Mouse (Mus musculus): ENCODE measurements at regions not wholly inside any gene's neighbourhood (a gene's known extent, or its start where the extent isn't known, plus 50 kb on each side); places are given as distances from the start of the nearest gene placed in this dataset.
"Not testable (repeated sequence)": the region's sequence is repeated elsewhere in the genome, so short reads cannot be mapped to it uniquely, and the experiment has no call there.

GRCm38 (mm10) chr8:37159481-37159880, 166.1 kb downstream of the AI429214 start:
- DNase-seq (ENCODE audit: low spot score) (peak; percentile 41), ATAC-seq (replicated peaks; ENCODE audit: low FRiP score) (no peak)
- Histone ChIP-seq H3K27me3 (replicated peaks; ENCODE audit: control insufficient read depth, insufficient read depth, low read length) (no peaks in the 10 kb centered on the region), H3K9me3 (ENCODE audit: control insufficient read depth, low read length) (no peaks in the 10 kb centered on the region), H3K4me1 (replicated peaks; ENCODE audit: control insufficient read depth, insufficient read depth, low read length) (no peaks in the 10 kb centered on the region), H3K4me3 (ENCODE audit: low read depth, low read length) (no peak overlapping the region), H3K36me3 (ENCODE audit: control insufficient read depth, insufficient read depth, low read length) (no peaks in the 10 kb centered on the region), H3K4me2 (no peak overlapping the region), H3K27ac (ENCODE audit: low read depth, low read length) (no peak overlapping the region), H3K9ac (ENCODE audit: low read depth, low read length) (no peak overlapping the region)
- 6% methylated on average over 9 of the region's 9 CpGs for WGBS

DNA sequence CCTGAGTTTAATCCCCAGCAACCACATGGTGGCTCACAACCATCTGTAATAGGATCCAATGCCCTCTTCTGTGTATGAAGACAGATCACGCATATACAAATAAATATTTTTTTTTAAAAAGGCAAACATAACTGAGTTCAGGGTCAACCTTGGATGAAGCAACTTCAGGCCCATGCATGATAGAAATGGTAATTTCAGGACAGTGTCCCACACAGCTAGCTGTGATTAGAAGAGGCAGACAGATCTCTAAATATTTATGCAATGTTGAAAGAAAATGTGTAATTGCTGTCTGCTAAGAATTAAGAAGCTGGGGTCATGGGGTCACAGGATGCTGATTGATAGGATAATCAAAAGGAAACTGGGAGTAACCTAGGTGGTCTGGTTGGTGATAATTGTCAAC, 203.5 kb downstream of the AI429214 start:
- ATAC-seq (replicated peaks; ENCODE audit: low FRiP score) (no peak), DNase-seq (ENCODE audit: low spot score) (no peak)
- no peaks in the 10 kb centered on the region for H3K9me3 ChIP-seq (ENCODE audit: control insufficient read depth, low read length)
- no peak overlapping the region for H3K27ac ChIP-seq (ENCODE audit: low read depth, low read length)
- no peak overlapping the region for H3K9ac ChIP-seq (ENCODE audit: low read depth, low read length)
- no peak overlapping the region for H3K4me3 ChIP-seq (ENCODE audit: low read depth, low read length)
- WGBS = 75% methylated on average over 1 of the region's 1 CpGs
- H3K36me3 ChIP-seq (ENCODE audit: control insufficient read depth, insufficient read depth, low read length) = no peaks in the 10 kb centered on the region
- no peaks in the 10 kb centered on the region for H3K27me3 ChIP-seq (replicated peaks; ENCODE audit: control insufficient read depth, insufficient read depth, low read length)
- no peaks in the 10 kb centered on the region for H3K4me1 ChIP-seq (replicated peaks; ENCODE audit: control insufficient read depth, insufficient read depth, low read length)
- H3K4me2 ChIP-seq = no peak overlapping the region

GRCm38 (mm10) chr8:37215894-37216293, 222.5 kb downstream of the AI429214 start:
- no peaks in the 10 kb centered on the region for H3K36me3 ChIP-seq (ENCODE audit: control insufficient read depth, insufficient read depth, low read length)
- no peak overlapping the region for H3K27ac ChIP-seq (ENCODE audit: low read depth, low read length)
- H3K4me2 ChIP-seq = no peak overlapping the region
- DNase-seq (ENCODE audit: low spot score) = no peak
- H3K9ac ChIP-seq (ENCODE audit: low read depth, low read length) = no peak overlapping the region
- ATAC-seq (replicated peaks; ENCODE audit: low FRiP score) = no peak
- no peaks in the 10 kb centered on the region for H3K27me3 ChIP-seq (replicated peaks; ENCODE audit: control insufficient read depth, insufficient read depth, low read length)
- WGBS = 88% methylated on average over 4 of the region's 4 CpGs
- no peak overlapping the region for H3K4me3 ChIP-seq (ENCODE audit: low read depth, low read length)
- no peaks in the 10 kb centered on the region for H3K4me1 ChIP-seq (replicated peaks; ENCODE audit: control insufficient read depth, insufficient read depth, low read length)
- no peaks in the 10 kb centered on the region for H3K9me3 ChIP-seq (ENCODE audit: control insufficient read depth, low read length)

DNA sequence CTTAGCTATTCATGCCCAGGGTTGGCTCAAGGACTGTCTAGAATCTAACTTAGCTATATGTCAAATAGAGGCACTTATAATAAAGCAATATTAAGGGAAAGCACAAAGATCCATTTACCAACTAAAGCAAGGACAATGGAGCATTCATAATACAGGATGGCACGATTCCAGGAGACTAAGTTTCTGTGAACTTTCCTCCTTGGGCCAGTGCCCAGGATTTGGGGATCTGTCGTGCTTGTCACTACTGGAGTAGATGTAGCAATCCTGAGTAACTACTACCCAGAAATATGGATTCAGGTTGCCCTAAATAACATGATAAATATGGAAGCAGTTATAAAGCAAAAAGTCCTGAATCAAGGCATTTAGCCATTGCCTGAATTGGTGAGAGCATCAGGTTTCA, 233.7 kb downstream of the AI429214 start:
- ATAC-seq (replicated peaks; ENCODE audit: low FRiP score) (no peak), DNase-seq (ENCODE audit: low spot score) (no peak)
- 72% methylated on average over 2 of the region's 2 CpGs for WGBS
- Histone ChIP-seq H3K4me3 (ENCODE audit: low read depth, low read length) (no peak overlapping the region), H3K9ac (ENCODE audit: low read depth, low read length) (no peak overlapping the region), H3K36me3 (ENCODE audit: control insufficient read depth, insufficient read depth, low read length) (no peaks in the 10 kb centered on the region), H3K4me1 (replicated peaks; ENCODE audit: control insufficient read depth, insufficient read depth, low read length) (no peaks in the 10 kb centered on the region), H3K27ac (ENCODE audit: low read depth, low read length) (no peak overlapping the region), H3K27me3 (replicated peaks; ENCODE audit: control insufficient read depth, insufficient read depth, low read length) (no peaks in the 10 kb centered on the region), H3K4me2 (no peak overlapping the region), H3K9me3 (ENCODE audit: control insufficient read depth, low read length) (no peaks in the 10 kb centered on the region)

DNA sequence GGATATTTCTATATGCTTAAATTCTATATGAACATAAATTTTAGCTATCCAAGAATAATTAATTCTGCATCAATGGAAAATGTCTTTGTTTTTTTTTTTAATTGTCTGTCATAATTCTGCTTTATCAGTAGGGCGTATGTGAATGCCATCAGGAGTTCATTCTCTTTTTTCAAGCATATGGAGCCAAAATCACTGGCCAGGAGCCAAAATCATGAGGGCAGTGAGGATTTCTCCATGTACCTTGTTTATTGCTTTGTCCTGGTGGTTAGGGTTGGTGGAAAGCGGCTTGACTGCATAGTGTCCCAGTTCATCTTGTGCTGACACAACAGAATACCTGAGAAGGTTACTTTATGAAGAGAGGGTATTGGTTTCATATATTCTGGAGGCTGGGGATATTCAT, 243.9 kb downstream of the AI429214 start:
- Histone ChIP-seq H3K9me3 (ENCODE audit: control insufficient read depth, low read length) (no peaks in the 10 kb centered on the region), H3K27me3 (replicated peaks; ENCODE audit: control insufficient read depth, insufficient read depth, low read length) (no peaks in the 10 kb centered on the region), H3K4me2 (no peak overlapping the region), H3K9ac (ENCODE audit: low read depth, low read length) (no peak overlapping the region), H3K27ac (ENCODE audit: low read depth, low read length) (no peak overlapping the region), H3K4me1 (replicated peaks; ENCODE audit: control insufficient read depth, insufficient read depth, low read length) (no peaks in the 10 kb centered on the region), H3K36me3 (ENCODE audit: control insufficient read depth, insufficient read depth, low read length) (no peaks in the 10 kb centered on the region), H3K4me3 (ENCODE audit: low read depth, low read length) (no peak overlapping the region)
- ATAC-seq (replicated peaks; ENCODE audit: low FRiP score) (no peak), DNase-seq (ENCODE audit: low spot score) (no peak)
- 77% methylated on average over 2 of the region's 2 CpGs for whole genome bisulfite sequencing

- Histone ChIP-seq H3K27ac (ENCODE audit: low read depth, low read length) (no peak overlapping the region), H3K4me1 (replicated peaks; ENCODE audit: control insufficient read depth, insufficient read depth, low read length) (no peaks in the 10 kb centered on the region), H3K9ac (ENCODE audit: low read depth, low read length) (no peak overlapping the region), H3K27me3 (replicated peaks; ENCODE audit: control insufficient read depth, insufficient read depth, low read length) (no peaks in the 10 kb centered on the region), H3K36me3 (ENCODE audit: control insufficient read depth, insufficient read depth, low read length) (no peaks in the 10 kb centered on the region), H3K9me3 (ENCODE audit: control insufficient read depth, low read length) (no peaks in the 10 kb centered on the region), H3K4me3 (ENCODE audit: low read depth, low read length) (no peak overlapping the region), H3K4me2 (no peak overlapping the region)
- ATAC-seq (replicated peaks; ENCODE audit: low FRiP score) (no peak), DNase-seq (ENCODE audit: low spot score) (no peak)
These were observed 245.9 kb downstream of the AI429214 start for GRCm38 (mm10) chr8:37239354-37239753.

DNA sequence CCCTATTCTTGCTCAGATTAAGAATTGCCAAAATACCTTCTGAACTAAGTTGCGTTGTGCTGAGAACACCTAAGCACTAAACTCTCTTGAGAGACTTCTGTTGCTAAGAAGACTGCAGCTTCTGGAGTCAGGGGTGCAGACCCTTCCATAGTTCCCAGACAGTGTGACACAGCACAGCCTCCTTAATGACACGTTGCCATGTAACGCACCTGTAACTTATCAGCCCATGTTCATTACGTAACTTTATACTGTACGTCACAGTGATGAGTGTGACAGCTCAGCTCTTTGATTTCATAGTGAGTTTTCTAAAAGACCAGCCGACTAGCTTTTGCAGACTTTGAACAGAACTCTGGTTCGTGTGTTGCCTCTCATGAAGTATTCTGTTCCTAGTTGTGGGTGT, 257.8 kb downstream of the AI429214 start:
- ATAC-seq (replicated peaks; ENCODE audit: low FRiP score); H3K36me3 ChIP-seq (ENCODE audit: control insufficient read depth, insufficient read depth, low read length); H3K4me1 ChIP-seq (replicated peaks; ENCODE audit: control insufficient read depth, insufficient read depth, low read length); H3K9me3 ChIP-seq (ENCODE audit: control insufficient read depth, low read length); H3K9ac ChIP-seq (ENCODE audit: low read depth, low read length); H3K4me2 ChIP-seq; H3K27ac ChIP-seq (ENCODE audit: low read depth, low read length); H3K27me3 ChIP-seq (replicated peaks; ENCODE audit: control insufficient read depth, insufficient read depth, low read length); DNase-seq (ENCODE audit: low spot score); H3K4me3 ChIP-seq (ENCODE audit: low read depth, low read length): not testable (repeated sequence)
- whole genome bisulfite sequencing = 74% methylated on average over 7 of the region's 7 CpGs

- H3K4me2 ChIP-seq = no peak overlapping the region
- ATAC-seq (replicated peaks; ENCODE audit: low FRiP score) (no peak), DNase-seq (ENCODE audit: low spot score) (no peak)
- H3K4me3 ChIP-seq (ENCODE audit: low read depth, low read length) = no peak overlapping the region
- 71% methylated on average over 7 of the region's 7 CpGs for WGBS
- H3K27me3 ChIP-seq (replicated peaks; ENCODE audit: control insufficient read depth, insufficient read depth, low read length) = no peaks in the 10 kb centered on the region
- H3K4me1 ChIP-seq (replicated peaks; ENCODE audit: control insufficient read depth, insufficient read depth, low read length) = no peaks in the 10 kb centered on the region
- no peaks in the 10 kb centered on the region for H3K36me3 ChIP-seq (ENCODE audit: control insufficient read depth, insufficient read depth, low read length)
- H3K9me3 ChIP-seq (ENCODE audit: control insufficient read depth, low read length) = no peaks in the 10 kb centered on the region
- no peak overlapping the region for H3K9ac ChIP-seq (ENCODE audit: low read depth, low read length)
- no peak overlapping the region for H3K27ac ChIP-seq (ENCODE audit: low read depth, low read length)
These were observed 297.9 kb downstream of the AI429214 start for GRCm38 (mm10) chr8:37291069-37291850.

Measured in liver, embryonic 11.5 days (tissue).